Comparison of ENCODE assay signal across 8 mouse cellular contexts in genomic region chr2:154943101-154943500, GRCm38 (mm10). TPM values are rescaled to one million over a fixed set of nuclear protein-coding genes. Genes with fewer than 3 reads are reported as not detected.
DNase-seq lines count a peak whose midpoint lies in the region; ATAC-seq and TF ChIP-seq lines count a peak whose summit lies in the region.

No protein-coding gene starts in this region.

- peak overlapping the region in 2 of 3 experiments; percentile 25 to 32 for H3K4me3 ChIP-seq in CH12.LX (replicated peaks in 1 of 3; ENCODE audit: low read depth in 2 of 3, low read length in 2 of 3, poor library complexity in 1 of 3)
- H3K4me3 ChIP-seq in forebrain, embryonic 10.5 days = no peak overlapping the region; the same call in 1 of the 2 replicates
- peak overlapping the region; percentile 7 to 20; a peak in 3 of 4 replicates for H3K4me3 ChIP-seq in heart, embryonic 14.5 days (ENCODE audit: control insufficient read depth in 1 of 2, insufficient read depth in 1 of 2, low read depth in 1 of 2, low read length in 2 of 2)
- no peak overlapping the region for H3K4me3 ChIP-seq in liver, embryonic 12.5 days
- no peak overlapping the region for H3K4me3 ChIP-seq in neural tube, embryonic 11.5 days (ENCODE audit: low read depth, low read length)
- peak overlapping the region; percentile 36 for H3K4me3 ChIP-seq in stomach, embryonic 16.5 days (replicated peaks; ENCODE audit: low read length)

- H3K9me3 ChIP-seq in CH12.LX (replicated peaks; ENCODE audit: low read length) = no peaks in the 10 kb centered on the region
- no peaks in the 10 kb centered on the region for H3K9me3 ChIP-seq in forebrain, embryonic 10.5 days
- no peaks in the 10 kb centered on the region for H3K9me3 ChIP-seq in heart, embryonic 14.5 days (ENCODE audit: control insufficient read depth, low read length)
- no peaks in the 10 kb centered on the region for H3K9me3 ChIP-seq in liver, embryonic 12.5 days (replicated peaks)
- no peaks in the 10 kb centered on the region for H3K9me3 ChIP-seq in neural tube, embryonic 11.5 days (ENCODE audit: control insufficient read depth, low read length)
- H3K9me3 ChIP-seq in stomach, embryonic 16.5 days (replicated peaks; ENCODE audit: control insufficient read depth, low read length) = no peaks in the 10 kb centered on the region

- H3K79me2 ChIP-seq in CH12.LX (replicated peaks; ENCODE audit: control insufficient read depth, extremely low read depth, insufficient read depth, poor library complexity, severe bottlenecking) = no peaks in the 10 kb centered on the region

- peak overlapping the region; percentile 88 for H3K4me2 ChIP-seq in CH12.LX (ENCODE audit: insufficient read depth, low read depth, poor library complexity, severe bottlenecking)
- H3K4me2 ChIP-seq in heart, embryonic 14.5 days (ENCODE audit: low read length) = peak overlapping the region; percentile 54
- peak overlapping the region; percentile 45 for H3K4me2 ChIP-seq in liver, embryonic 12.5 days
- peak overlapping the region; percentile 30; the same call in 1 of the 2 replicates for H3K4me2 ChIP-seq in neural tube, embryonic 11.5 days (ENCODE audit: low read depth)
- peak overlapping the region; percentile 49 for H3K4me2 ChIP-seq in stomach, embryonic 16.5 days (ENCODE audit: low read depth, low read length)

- ATAC-seq in heart, embryonic 14.5 days (ENCODE audit: insufficient number of reproducible peaks, insufficient read depth, low FRiP score, low read depth) = no peak
- ATAC-seq in liver, embryonic 12.5 days = no peak
- no peak for ATAC-seq in neural tube, embryonic 11.5 days (ENCODE audit: insufficient read depth, low FRiP score, low TSS enrichment)
- no peak for ATAC-seq in stomach, embryonic 16.5 days (ENCODE audit: insufficient read depth, low FRiP score)

- dilution Hi-C loops in CH12.LX (cut with MboI; ENCODE audit: extremely low pct_ligation_motif_present, extremely low pct_unique_long_range_greater_than_20kb, low sequenced_read_pairs) = no loop called here

- TF ChIP-seq CTCF in CH12.LX (conservative IDR thresholded peaks at IDR 0.05 in 1 of 2, IDR thresholded peaks at IDR 0.05 in 1 of 2; ENCODE audit: low read depth in 2 of 2, low read length in 2 of 2) = peak; percentile 41 to 96; a peak in 3 of 4 replicates

- TF ChIP-seq POLR2A in CH12.LX (IDR thresholded peaks at IDR 0.05; ENCODE audit: low read depth, low read length) = no peak

- TF ChIP-seq EP300 in CH12.LX (IDR thresholded peaks at IDR 0.05; ENCODE audit: low read length) = no peak

- 11% methylated on average over 11 of the region's 11 CpGs for WGBS in forebrain, embryonic 10.5 days
- 5% methylated on average over 11 of the region's 11 CpGs for WGBS in heart, embryonic 14.5 days
- 5% methylated on average over 11 of the region's 11 CpGs for WGBS in liver, embryonic 12.5 days (ENCODE audit: insufficient replicate concordance)
- WGBS in neural tube, embryonic 11.5 days = 7% methylated on average over 11 of the region's 11 CpGs
- 7% methylated on average over 11 of the region's 11 CpGs for WGBS in stomach, embryonic 16.5 days

- peak; percentile 68 for DNase-seq in CH12.LX (ENCODE audit: extremely low read depth)
- peak; percentile 43 for DNase-seq in c-Kit-positive CD71-negative TER-119-negative erythroid progenitor cells, embryonic 14.5 days (ENCODE audit: low read depth)
- peak; percentile 75 for DNase-seq in forebrain, embryonic 10.5 days (ENCODE audit: extremely low spot score, low spot score)
- peak; percentile 84 for DNase-seq in kidney, postnatal 14 days
- peak; percentile 75 for DNase-seq in neural tube, embryonic 11.5 days (ENCODE audit: low spot score)

- no peak overlapping the region for H3K27ac ChIP-seq in CH12.LX (ENCODE audit: insufficient read depth, low read depth)
- peak overlapping the region; percentile 35; the same call in 1 of the 2 replicates for H3K27ac ChIP-seq in forebrain, embryonic 10.5 days
- H3K27ac ChIP-seq in heart, embryonic 14.5 days (replicated peaks in 1 of 2; ENCODE audit: control insufficient read depth in 1 of 2, insufficient read depth in 1 of 2, low read depth in 2 of 2, low read length in 2 of 2) = no peak overlapping the region
- no peak overlapping the region for H3K27ac ChIP-seq in liver, embryonic 12.5 days
- no peak overlapping the region for H3K27ac ChIP-seq in neural tube, embryonic 11.5 days (ENCODE audit: low read depth, low read length)
- H3K27ac ChIP-seq in stomach, embryonic 16.5 days (ENCODE audit: low read length) = no peak overlapping the region

- H3K9ac ChIP-seq in CH12.LX (ENCODE audit: insufficient read depth, low read depth) = peak overlapping the region; percentile 57
- peak overlapping the region; percentile 51; the same call in 1 of the 2 replicates for H3K9ac ChIP-seq in heart, embryonic 14.5 days (ENCODE audit: low read length)
- H3K9ac ChIP-seq in liver, embryonic 12.5 days = no peak overlapping the region
- no peak overlapping the region for H3K9ac ChIP-seq in neural tube, embryonic 11.5 days (ENCODE audit: low read length)
- peak overlapping the region; percentile 51; the same call in 1 of the 2 replicates for H3K9ac ChIP-seq in stomach, embryonic 16.5 days (ENCODE audit: low read length)

- in situ Hi-C loops in CH12.LX (cut with MboI; ENCODE audit: low pct_ligation_motif_present, low pct_unique_long_range_greater_than_20kb, low sequenced_read_pairs) = no loop called here

- H3K36me3 ChIP-seq in CH12.LX (replicated peaks in 1 of 2; ENCODE audit: control insufficient read depth in 1 of 2, insufficient read depth in 1 of 2, low read length in 1 of 2) = no peaks in the 10 kb centered on the region
- H3K36me3 ChIP-seq in forebrain, embryonic 10.5 days (replicated peaks) = no peaks in the 10 kb centered on the region
- no peaks in the 10 kb centered on the region for H3K36me3 ChIP-seq in heart, embryonic 14.5 days (ENCODE audit: control insufficient read depth, insufficient read depth, low read length)
- no peaks in the 10 kb centered on the region for H3K36me3 ChIP-seq in liver, embryonic 12.5 days
- H3K36me3 ChIP-seq in neural tube, embryonic 11.5 days (ENCODE audit: control insufficient read depth, insufficient read depth, low read length) = no peaks in the 10 kb centered on the region
- H3K36me3 ChIP-seq in stomach, embryonic 16.5 days (ENCODE audit: control insufficient read depth, insufficient read depth, low read length) = no peaks in the 10 kb centered on the region

- TF ChIP-seq RAD21 in CH12.LX (IDR thresholded peaks at IDR 0.05; ENCODE audit: low read depth, low read length) = peak; percentile 98

- H3K4me1 ChIP-seq in CH12.LX (ENCODE audit: control insufficient read depth in 1 of 2, insufficient read depth in 2 of 2) = peaks cover 0 to 13% of the 10 kb centered on the region in 2 experiments; a peak in 2 of 4 replicates
- peaks cover 25% of the 10 kb centered on the region for H3K4me1 ChIP-seq in forebrain, embryonic 10.5 days
- H3K4me1 ChIP-seq in heart, embryonic 14.5 days (ENCODE audit: control insufficient read depth in 2 of 2, insufficient read depth in 2 of 2, low read length in 2 of 2) = no peaks in the 10 kb centered on the region; a peak in 1 of 4 replicates
- 0 out of 2 replicates have a peak, but pooled peaks cover 7% of the 10 kb centered on the region for H3K4me1 ChIP-seq in liver, embryonic 12.5 days
- H3K4me1 ChIP-seq in neural tube, embryonic 11.5 days (ENCODE audit: control insufficient read depth, insufficient read depth, low read length) = peaks cover 3% of the 10 kb centered on the region; the same call in 1 of the 2 replicates
- no peaks in the 10 kb centered on the region for H3K4me1 ChIP-seq in stomach, embryonic 16.5 days (ENCODE audit: control insufficient read depth, insufficient read depth, low read length)

- H3K27me3 ChIP-seq in CH12.LX (replicated peaks) = no peaks in the 10 kb centered on the region
- peaks cover 19% of the 10 kb centered on the region for H3K27me3 ChIP-seq in forebrain, embryonic 10.5 days (ENCODE audit: poor library complexity, severe bottlenecking)
- H3K27me3 ChIP-seq in heart, embryonic 14.5 days (ENCODE audit: control insufficient read depth, insufficient read depth, low read length) = no peaks in the 10 kb centered on the region
- 0 out of 2 replicates have a peak, but pooled peaks cover 6% of the 10 kb centered on the region for H3K27me3 ChIP-seq in liver, embryonic 12.5 days (replicated peaks)
- H3K27me3 ChIP-seq in neural tube, embryonic 11.5 days (ENCODE audit: control insufficient read depth, insufficient read depth, low read length) = no peaks in the 10 kb centered on the region
- H3K27me3 ChIP-seq in stomach, embryonic 16.5 days (ENCODE audit: control insufficient read depth, insufficient read depth, low read length) = no peaks in the 10 kb centered on the region

TF ChIP-seq in CH12.LX, 34 proteins besides CTCF, POLR2A, EP300 and RAD21 (continues in another document):
- TF ChIP-seq MAZ (IDR thresholded peaks at IDR 0.05; ENCODE audit: low read depth, low read length) (no peak), USF2 (conservative IDR thresholded peaks at IDR 0.05; ENCODE audit: low read depth, low read length) (no peak), POLR2AphosphoS2 (IDR thresholded peaks at IDR 0.05; ENCODE audit: low read depth, low read length) (no peak), USF1 (IDR thresholded peaks at IDR 0.05; ENCODE audit: low read depth, low read length) (no peak), JUND (conservative IDR thresholded peaks at IDR 0.05; ENCODE audit: low read depth, low read length) (no peak), BHLHE40 (IDR thresholded peaks at IDR 0.05; ENCODE audit: low read depth, low read length) (no peak), KAT2A (IDR thresholded peaks at IDR 0.05; ENCODE audit: insufficient replicate concordance, low read length) (no peak), GABPA (IDR thresholded peaks at IDR 0.05; ENCODE audit: insufficient replicate concordance, low read depth, low read length) (no peak), ZMIZ1 (IDR thresholded peaks at IDR 0.05; ENCODE audit: low read depth, low read length) (no peak), PAX5 (IDR thresholded peaks at IDR 0.05; ENCODE audit: low read length) (no peak), NRF1 (IDR thresholded peaks at IDR 0.05; ENCODE audit: low read depth, low read length) (no peak), IRF4 (IDR thresholded peaks at IDR 0.05; ENCODE audit: low read depth, low read length) (peak; percentile 58; the same call in 1 of the 2 replicates), UBTF (IDR thresholded peaks at IDR 0.05; ENCODE audit: low read depth, low read length) (0 out of 2 replicates have a peak, but pooled peaks have one; percentile 34)

RNA-seq across cellular contexts. Expression of gene Eif2s2, which starts 50.4 kb away (rescaled TPM):
- 116 and 126 TPM in 2 replicates for total RNA-seq in CH12.LX (2012; rRNA removed)
- total RNA-seq in CH12.LX (2014; rRNA removed) = 256 and 269 TPM in 2 replicates
- polyA plus RNA-seq in CH12.LX (2012; ENCODE audit: insufficient read length, low read depth) = 219 and 276 TPM in 2 replicates
- polyA plus RNA-seq in forebrain, embryonic 10.5 days (2016; fragmentation: Nextera tagmentation; extraction: Ambion mirVana) = 118 and 132 TPM in 2 replicates
- 67.3 and 72.8 TPM in 2 replicates for polyA plus RNA-seq in heart, embryonic 14.5 days (2014; fragmentation: Nextera tagmentation; extraction: Ambion mirVana)
- 111 and 115 TPM in 2 replicates for polyA plus RNA-seq in liver, embryonic 12.5 days (2016; fragmentation: Nextera tagmentation; extraction: Ambion mirVana)
- polyA plus RNA-seq in neural tube, embryonic 11.5 days (2014; fragmentation: Nextera tagmentation; extraction: Ambion mirVana) = 122 and 131 TPM in 2 replicates
- 74.7 and 88.7 TPM in 2 replicates for polyA plus RNA-seq in stomach, embryonic 16.5 days (2015; fragmentation: Nextera tagmentation; extraction: Ambion mirVana)

Comparison
In these comparisons a context has a peak if more than half of its experiments do, and no peak if none do; other contexts are left out.
1. H3K4me2 ChIP-seq: peak in every context shown above with its lines; median percentile 88 in CH12.LX; 54 in heart, embryonic 14.5 days; 49 in stomach, embryonic 16.5 days; 45 in liver, embryonic 12.5 days; 30 in neural tube, embryonic 11.5 days.
2. H3K4me3 ChIP-seq: peak in CH12.LX (2 of 3), heart, embryonic 14.5 days (2 of 2) and stomach, embryonic 16.5 days (single experiment); none in forebrain, embryonic 10.5 days (single experiment), liver, embryonic 12.5 days (single experiment) and neural tube, embryonic 11.5 days (single experiment).
3. H3K9ac ChIP-seq: peak in CH12.LX (single experiment), heart, embryonic 14.5 days (single experiment) and stomach, embryonic 16.5 days (single experiment); none in liver, embryonic 12.5 days (single experiment) and neural tube, embryonic 11.5 days (single experiment).
4. Peak in every context shown above with its lines, with median percentiles within 50 percentile points of each other: DNase-seq.